Mouse (Mus musculus): Measurements from ENCODE around the gene Tmem59.
A peak's percentile ranks its signal among the peaks of the same experiment; 100 is the strongest.

Tmem59 gene

DNA sequence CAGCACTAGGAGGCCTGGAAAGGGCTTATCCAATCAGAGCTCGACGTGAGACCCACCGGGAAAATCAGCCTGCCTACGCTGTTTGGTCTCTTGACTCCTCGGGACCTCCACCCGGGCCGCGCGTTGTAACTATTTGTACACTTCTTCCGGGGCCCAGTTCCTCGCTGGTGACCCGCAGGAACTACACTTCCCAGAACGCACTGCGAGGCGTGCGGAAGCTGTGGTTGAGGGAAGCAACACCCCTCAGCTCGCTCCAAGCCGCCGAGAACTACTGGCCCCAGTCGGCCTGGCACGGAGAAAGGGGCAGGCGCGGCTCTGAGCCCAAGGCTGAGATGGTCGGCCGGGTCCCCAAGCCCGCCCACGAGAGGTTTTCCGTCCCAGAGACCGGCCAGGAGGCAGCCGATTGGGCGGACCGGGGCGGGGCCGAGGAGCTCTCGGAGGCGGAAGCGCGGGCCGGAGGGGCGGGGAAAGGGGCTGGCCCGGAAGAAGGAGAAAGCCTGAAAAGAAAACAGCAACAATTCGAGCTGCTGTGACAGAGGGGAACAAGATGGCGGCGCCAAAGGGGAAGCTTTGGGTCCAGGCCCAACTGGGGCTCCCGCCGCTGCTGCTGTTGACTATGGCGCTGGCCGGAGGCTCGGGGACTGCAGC lies at the start of gene Tmem59:
TSS of gene Tmem59 (plus strand) at position 218 of the 648 bp plus-strand sequence.
- peak; percentile 98 for DNase-seq (ENCODE audit: low spot score)

- DNase-seq (ENCODE audit: low spot score), result no peak
These were observed 48.8 kb upstream of the Tmem59 start for GRCm38 (mm10) chr4:107129373-107129772.

DNA sequence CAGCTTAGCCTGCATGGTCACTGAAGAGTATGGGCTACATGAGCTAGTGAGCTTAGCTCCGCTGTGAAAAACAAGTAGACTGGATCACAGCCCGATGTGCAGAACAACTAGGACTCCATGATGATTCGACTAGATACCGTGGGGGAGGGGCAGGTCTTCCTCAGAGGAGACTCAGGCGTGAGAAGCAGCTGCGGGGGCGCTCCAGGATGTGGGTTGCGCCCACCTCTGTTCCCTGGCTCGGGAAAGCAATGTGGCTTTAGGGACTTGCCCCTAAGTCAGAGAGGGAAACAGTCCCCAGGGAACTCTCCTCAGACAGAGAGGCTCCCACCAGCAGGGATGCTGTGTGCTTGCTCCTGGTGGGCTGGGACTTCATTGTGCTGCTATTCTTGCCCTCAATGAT lies 47.7 kb upstream of the Tmem59 start:
- no peak for DNase-seq (ENCODE audit: low spot score)

DNA sequence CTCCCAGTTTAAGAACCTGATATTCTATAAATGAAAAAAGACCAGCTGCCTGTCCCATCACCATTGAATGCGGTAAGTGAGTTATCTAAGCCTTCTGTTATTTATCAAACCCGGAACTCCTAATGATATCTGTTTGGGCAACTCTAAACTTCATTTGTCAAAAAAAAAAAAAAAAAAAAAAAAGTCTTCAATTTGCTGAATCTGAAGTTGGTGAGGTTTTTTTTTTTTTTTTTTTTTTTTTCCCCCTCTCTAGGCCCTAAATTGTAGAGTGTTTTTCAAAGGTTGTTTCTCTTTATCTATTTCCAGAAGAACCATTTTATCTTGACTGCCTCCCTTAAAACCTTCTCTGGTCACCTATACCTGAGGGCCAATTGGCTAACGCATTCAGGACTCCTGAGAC lies 43.3 kb upstream of the Tmem59 start:
- DNase-seq (ENCODE audit: low spot score), result no peak

GRCm38 (mm10) chr4:107135663-107136062 lies 42.5 kb upstream of the Tmem59 start:
- DNase-seq (ENCODE audit: low spot score), result no peak

- DNase-seq (ENCODE audit: low spot score), result peak; percentile 42
These were observed 41.7 kb upstream of the Tmem59 start for GRCm38 (mm10) chr4:107136531-107136930.

GRCm38 (mm10) chr4:107138948-107139835 lies 39.0 kb upstream of the Tmem59 start:
- DNase-seq (ENCODE audit: low spot score), result no peak

DNA sequence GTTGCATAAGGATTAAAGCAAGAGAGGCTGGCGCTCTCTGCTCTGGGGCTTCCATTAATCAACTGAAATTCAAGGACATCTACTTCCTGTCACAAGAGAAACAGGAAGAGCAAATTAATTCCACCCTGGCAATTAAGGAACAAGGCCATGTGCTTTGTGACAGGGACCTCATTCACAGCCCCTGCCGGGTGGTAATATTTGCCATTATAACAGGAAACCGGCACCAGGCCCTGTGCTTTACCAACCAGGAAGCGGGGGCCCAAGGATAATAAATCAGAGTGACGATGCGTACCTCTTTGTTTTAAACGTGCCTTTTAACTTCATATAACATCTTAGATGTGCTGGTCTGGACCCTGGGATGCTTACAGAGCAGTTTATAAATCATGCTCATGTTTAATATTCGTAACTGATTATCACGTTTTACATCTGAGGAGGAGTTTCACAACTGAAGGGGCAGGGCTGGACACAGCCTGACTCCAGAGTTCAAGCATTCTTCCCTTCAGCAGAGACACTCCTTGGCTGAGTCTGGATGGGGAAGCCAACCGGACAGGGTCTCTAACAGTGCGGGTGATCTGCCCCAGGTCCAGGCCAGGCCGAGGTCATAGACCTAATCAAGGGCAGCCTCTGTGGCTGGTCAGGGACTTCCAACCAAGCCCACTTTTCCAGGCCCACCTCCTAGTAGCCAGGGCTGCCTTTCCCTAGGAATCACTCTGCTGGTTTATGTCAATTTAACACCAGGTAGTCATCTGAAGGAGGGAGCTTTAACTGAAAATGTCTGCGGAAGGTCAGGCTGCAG lies 38.2 kb upstream of the Tmem59 start:
- DNase-seq (ENCODE audit: low spot score), result peak; percentile 55

- no peak for DNase-seq (ENCODE audit: low spot score)
These were observed 34.7 kb upstream of the Tmem59 start for GRCm38 (mm10) chr4:107143511-107143910.

GRCm38 (mm10) chr4:107150991-107151390 lies 27.2 kb upstream of the Tmem59 start:
- DNase-seq (ENCODE audit: low spot score), result no peak

DNA sequence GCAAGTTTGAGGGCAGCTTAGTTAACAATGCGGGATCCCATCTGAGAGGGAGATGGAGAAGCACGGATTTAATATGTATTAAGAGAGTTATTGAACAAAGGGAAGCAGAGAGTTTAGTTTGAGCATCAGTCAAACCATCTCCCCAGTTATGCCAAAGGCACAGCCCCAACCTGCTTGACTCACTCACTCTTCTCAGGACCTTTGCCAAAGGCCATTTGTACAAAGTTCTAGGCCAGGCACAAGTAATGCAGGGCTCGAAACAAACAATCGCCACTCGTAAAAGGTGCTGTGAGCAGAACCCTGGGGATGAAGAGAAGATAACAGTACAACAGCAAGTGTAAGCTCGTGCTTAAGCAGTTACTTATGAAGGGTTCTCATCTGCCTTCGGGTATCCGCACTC lies 25.6 kb upstream of the Tmem59 start:
- no peak for DNase-seq (ENCODE audit: low spot score)

DNA sequence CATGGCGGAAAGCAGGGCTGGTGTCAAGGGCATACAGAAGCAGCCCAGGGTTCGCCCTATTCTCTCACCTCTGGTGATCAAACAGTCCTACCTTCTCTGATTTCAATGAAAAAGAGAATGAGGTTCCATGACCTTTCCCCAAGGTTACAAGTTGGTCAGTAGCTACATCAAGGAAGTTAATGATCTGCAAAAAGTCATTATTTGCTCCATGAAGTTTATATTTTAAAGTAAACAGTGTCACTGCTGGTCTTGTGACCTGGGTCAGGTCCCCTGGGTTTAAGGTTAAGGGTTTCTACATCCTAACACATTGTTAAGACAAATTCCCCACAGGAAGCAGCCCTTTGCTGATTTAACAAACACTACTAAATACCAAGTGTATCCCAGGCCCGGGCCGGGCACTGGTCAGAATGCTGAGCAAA lies 21.2 kb upstream of the Tmem59 start:
- peak; percentile 63 for DNase-seq (ENCODE audit: low spot score)

DNA sequence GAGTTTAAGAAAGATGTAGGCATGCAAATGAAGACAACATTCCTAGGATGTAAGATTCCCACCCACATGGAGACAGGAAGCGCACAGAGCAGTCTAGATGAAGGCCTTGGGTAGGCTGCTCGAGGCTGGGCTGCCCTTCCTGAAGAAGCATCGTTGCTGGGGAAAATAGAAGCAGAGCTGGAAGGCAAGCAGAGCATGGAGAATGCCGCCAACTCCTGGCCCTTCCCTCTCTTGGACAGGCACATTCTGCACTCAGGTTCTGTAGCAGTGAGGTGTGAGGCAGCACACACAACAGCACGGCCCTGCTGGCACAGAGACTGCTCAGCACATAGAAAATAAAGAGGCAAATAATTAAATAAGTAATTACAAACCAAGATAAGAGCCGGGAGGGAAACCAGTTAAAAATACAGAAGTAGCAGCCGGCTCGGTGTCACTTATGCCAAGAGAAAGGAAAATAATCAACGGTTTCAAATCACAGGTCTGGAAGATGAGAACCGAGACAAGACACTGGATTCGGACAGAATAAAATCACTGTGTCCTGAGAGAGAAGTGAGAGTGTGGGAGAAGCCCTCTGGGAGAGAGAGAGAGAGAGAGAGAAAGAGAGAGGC lies 18.9 kb upstream of the Tmem59 start:
- DNase-seq (ENCODE audit: low spot score), result no peak

DNA sequence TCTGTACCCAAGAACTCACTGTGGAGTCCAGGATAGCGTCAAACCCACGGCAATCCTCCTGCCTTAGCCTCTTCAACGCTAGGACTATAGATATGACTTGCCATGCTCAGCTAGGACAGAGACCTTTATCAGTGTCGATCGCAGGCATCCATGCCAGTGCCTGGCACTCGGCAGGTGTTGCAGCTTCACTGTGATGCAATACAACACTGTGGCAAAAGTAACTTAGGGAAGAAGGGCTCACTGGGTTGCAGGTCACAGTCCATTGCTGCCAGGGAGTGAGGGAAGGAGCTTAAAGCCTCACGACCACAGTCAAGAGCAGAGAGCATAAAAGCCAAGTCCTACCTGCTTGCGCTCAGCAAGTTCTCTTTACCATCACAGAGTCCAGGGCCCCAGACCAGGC lies 18.0 kb upstream of the Tmem59 start:
- no peak for DNase-seq (ENCODE audit: low spot score)

DNA sequence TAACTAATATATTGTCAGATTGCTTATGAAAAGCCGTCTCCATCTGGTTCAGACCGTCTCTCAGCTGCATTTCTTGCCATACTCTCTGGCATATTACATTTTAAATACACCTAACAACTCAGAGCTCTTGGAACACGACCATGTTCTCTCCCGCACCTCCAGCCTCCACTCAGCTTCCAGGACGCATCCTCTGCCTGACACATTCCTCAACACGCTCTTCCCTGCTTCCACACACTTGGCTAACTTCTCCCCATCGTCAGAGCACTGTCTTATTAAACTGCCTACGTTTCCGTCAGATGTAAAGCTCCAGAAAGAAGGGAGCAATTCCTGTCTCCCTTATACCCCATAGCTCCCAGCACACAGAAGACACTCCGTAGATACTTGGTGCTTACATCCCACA lies 14.9 kb upstream of the Tmem59 start:
- DNase-seq (ENCODE audit: low spot score), result no peak

DNA sequence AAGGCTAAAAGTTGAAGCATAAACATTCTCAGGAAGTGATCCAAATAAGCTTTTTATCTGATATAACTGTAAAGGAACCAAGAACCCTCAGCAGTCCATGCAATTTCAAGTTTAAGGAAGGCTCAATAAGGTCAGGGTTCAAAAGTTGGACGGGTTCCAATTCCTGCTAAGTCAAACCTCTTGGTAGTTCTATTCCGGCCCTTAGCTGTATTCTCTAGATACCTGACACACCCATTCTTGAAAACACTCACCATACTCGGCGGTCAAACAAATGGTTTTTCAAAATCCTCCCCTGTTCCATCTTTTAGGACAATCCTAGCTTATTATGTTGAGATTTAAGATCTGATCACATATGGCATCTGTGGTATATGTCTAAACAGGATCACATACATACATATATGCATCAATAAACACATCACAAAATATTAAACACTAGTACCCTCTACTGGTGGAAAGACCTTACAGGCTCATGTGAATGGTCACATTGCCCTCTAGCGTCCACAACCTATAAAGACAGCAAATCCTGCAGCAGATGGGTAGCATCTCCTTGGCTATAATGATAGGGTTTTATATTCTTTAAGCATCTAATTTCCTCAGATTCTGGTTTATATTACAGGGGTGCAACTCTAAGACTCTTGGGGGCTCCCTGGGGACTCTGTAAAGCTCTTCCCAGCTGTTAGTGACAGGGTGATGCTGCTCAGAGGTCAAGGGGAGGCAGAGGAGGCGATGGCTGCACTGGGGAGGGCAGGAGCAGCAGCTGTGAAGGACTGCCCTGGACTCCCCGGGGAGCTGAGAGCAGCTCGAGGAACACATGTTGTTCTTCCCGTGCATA lies 14.2 kb upstream of the Tmem59 start:
- DNase-seq (ENCODE audit: low spot score), result peak; percentile 56

DNA sequence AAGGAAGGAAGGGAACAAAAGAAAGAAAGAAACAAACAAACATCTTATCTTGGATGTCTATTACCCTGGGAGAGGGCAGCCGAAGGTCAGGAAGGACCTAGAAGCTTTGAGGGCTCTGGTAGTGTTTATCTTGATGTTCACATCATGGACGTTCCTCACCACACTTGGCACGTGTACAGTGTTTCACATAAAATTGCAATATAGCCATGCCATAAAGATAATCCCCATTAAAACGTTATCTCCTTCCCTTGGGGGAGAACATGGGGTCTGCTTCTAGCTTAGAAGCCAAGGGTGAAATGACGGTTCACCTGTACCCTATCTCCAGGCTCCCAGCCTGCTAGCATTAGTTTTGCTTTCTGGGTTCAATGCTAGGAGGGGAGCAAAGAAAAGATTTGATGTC lies 11.5 kb upstream of the Tmem59 start:
- no peak for DNase-seq (ENCODE audit: low spot score)

- no peak for DNase-seq (ENCODE audit: low spot score)
These were observed 10.4 kb upstream of the Tmem59 start for GRCm38 (mm10) chr4:107167798-107168197.

- no peak for DNase-seq (ENCODE audit: low spot score)
These were observed 693 bp upstream of the Tmem59 start for GRCm38 (mm10) chr4:107177506-107177905.

DNA sequence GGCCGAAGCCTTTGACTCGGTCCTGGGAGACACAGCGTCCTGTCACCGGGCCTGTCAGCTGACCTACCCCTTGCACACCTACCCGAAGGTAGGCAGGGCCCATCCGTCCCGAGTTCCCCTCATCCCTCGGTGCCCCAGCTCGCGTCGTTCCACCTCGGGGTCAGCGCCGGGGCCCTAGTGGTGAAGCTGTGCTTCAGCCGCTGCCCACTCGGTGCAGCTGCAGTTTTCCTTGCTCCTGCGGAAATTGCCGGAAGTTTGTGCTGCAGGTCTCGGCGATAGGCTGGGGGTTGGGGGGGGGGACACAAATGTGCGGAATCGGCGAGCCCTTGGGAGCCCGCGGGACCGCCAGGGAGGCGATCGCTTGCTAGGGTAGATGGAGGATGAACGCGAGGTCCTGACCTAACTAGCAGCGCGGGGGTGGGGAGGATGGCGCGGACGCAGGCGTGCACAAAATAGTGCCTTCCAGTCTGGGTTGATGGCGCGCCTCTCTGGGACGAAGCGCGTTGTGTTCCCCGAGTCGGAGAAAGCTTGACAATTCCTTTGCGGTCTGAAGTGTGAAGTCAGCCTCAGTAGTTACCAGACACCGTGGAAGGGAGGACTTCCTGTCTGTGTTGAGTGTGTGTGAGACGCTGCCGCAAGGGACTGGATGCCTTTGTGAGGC lies 761 bp downstream of the Tmem59 start, which contains the start of gene Tceanc2:
TSS of gene Tceanc2 (minus strand) at position 287 of the 661 bp plus-strand sequence.
- peak; percentile 69 for DNase-seq (ENCODE audit: low spot score)

DNA sequence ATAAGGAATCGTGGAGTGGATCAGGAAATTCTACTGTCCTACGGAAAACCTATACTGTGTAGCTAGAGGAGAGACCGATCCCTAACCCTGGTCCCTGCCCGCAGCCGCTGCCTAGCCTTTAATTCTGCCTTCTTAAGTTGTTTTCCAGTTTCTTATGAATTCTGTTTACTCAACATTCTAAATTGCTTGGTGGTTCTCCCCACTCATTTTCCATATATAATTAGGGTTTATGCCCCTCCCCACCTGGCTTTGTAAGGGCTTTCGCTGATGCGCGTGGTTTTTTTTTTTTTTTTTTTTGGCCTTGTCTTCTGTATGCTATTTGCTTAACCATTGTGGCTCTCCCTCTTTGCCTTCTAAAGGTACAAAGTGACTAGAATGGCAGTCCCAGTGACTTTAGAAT lies 1.4 kb downstream of the Tmem59 start:
- no peak for DNase-seq (ENCODE audit: low spot score)

Measured in yolk sac, embryonic 10.5 days (tissue).